Mouse (Mus musculus) hindbrain, embryonic 10.5 days (tissue): Measurements from ENCODE around the gene Cabcoco1. TPM values are rescaled to one million over a fixed set of nuclear protein-coding genes. Genes with fewer than 3 reads are reported as not detected.
A peak's percentile ranks its signal among the peaks of the same experiment; 100 is the strongest.

Source experiments
- DNase-seq: peaks from one replicate; pipeline ENCODE4 v3.0.0-alpha.2; 2017; ENCODE audit warnings: low spot score
- H3K27ac ChIP-seq: fragments of 300-500 bp; sonication (generic); 2 replicates; pipeline ENCODE4 v1.5.1; 2016; ENCODE audit warnings: mild to moderate bottlenecking, moderate library complexity
- H3K27me3 ChIP-seq: fragments of 300-500 bp; sonication (generic); 2 replicates; pipeline ENCODE4 v1.6.1; 2016; ENCODE audit warnings: mild to moderate bottlenecking; ENCODE audit not compliant: poor library complexity, insufficient read depth, severe bottlenecking
- H3K36me3 ChIP-seq: fragments of 300-500 bp; sonication (generic); 2 replicates; pipeline ENCODE4 v1.6.1; 2016; ENCODE audit warnings: mild to moderate bottlenecking, moderate library complexity
- H3K4me1 ChIP-seq: fragments of 300-500 bp; sonication (generic); replicated peaks from 2 replicates; pipeline ENCODE4 v1.6.1; 2016; ENCODE audit warnings: mild to moderate bottlenecking
- H3K4me3 ChIP-seq: fragments of 300-500 bp; sonication (generic); 2 replicates; pipeline ENCODE4 v1.5.1; 2016; ENCODE audit warnings: mild to moderate bottlenecking, moderate library complexity
- H3K9me3 ChIP-seq: fragments of 300-500 bp; sonication (generic); 2 replicates; pipeline ENCODE4 v1.6.1; 2016; ENCODE audit warnings: mild to moderate bottlenecking, moderate library complexity
- WGBS: fragments of 180-500 bp; shearing (Covaris S2); methylation state at CpG from one replicate; pipeline ENCODE4 v1.1.7; 2016; 5-methylcytosine and 5-hydroxymethylcytosine counted together
- polyA plus RNA-seq: library from polyadenylated mRNA; unstranded; fragments of >200 nt; fragmentation: Nextera tagmentation; extraction: Ambion mirVana; gene quantifications from 2 replicates; pipeline ENCODE4 v1.2.1, GENCODE M21; 2016

The Cabcoco1 gene
- polyA plus RNA-seq, 1 experiment from 2014 or later = 0.71 TPM

GRCm38 (mm10) chr10:68543107-68543506 is 1.4 kb upstream of the Cabcoco1 start:
- no peaks in the 10 kb centered on the region for H3K36me3 ChIP-seq
- H3K27ac ChIP-seq = no peak overlapping the region
- H3K27me3 ChIP-seq = no peaks in the 10 kb centered on the region
- H3K4me1 ChIP-seq = peaks cover 22% of the 10 kb centered on the region
- no peaks in the 10 kb centered on the region for H3K9me3 ChIP-seq
- H3K4me3 ChIP-seq = no peak overlapping the region
- DNase-seq = no peak
- WGBS = 71% methylated on average over 3 of the region's 3 CpGs

GRCm38 (mm10) chr10:68541943-68542420 is 286 bp upstream of the Cabcoco1 start:
- DNase-seq = no peak
- H3K4me1 ChIP-seq = peaks cover 22% of the 10 kb centered on the region
- H3K27ac ChIP-seq = no peak overlapping the region
- peak overlapping the region; percentile 38 for H3K4me3 ChIP-seq
- H3K9me3 ChIP-seq = no peaks in the 10 kb centered on the region
- H3K36me3 ChIP-seq = no peaks in the 10 kb centered on the region
- 42% methylated on average over 7 of the region's 7 CpGs for WGBS
- H3K27me3 ChIP-seq = no peaks in the 10 kb centered on the region

GRCm38 (mm10) chr10:68540612-68541011 is 1.1 kb downstream of the Cabcoco1 start:
- Histone ChIP-seq H3K4me3 (no peak overlapping the region), H3K27ac (peak overlapping the region; percentile 68), H3K4me1 (peaks cover 22% of the 10 kb centered on the region), H3K9me3 (no peaks in the 10 kb centered on the region), H3K36me3 (no peaks in the 10 kb centered on the region), H3K27me3 (no peaks in the 10 kb centered on the region)
- DNase-seq = peak; percentile 24
- WGBS = 46% methylated on average over 3 of the region's 3 CpGs

DNA sequence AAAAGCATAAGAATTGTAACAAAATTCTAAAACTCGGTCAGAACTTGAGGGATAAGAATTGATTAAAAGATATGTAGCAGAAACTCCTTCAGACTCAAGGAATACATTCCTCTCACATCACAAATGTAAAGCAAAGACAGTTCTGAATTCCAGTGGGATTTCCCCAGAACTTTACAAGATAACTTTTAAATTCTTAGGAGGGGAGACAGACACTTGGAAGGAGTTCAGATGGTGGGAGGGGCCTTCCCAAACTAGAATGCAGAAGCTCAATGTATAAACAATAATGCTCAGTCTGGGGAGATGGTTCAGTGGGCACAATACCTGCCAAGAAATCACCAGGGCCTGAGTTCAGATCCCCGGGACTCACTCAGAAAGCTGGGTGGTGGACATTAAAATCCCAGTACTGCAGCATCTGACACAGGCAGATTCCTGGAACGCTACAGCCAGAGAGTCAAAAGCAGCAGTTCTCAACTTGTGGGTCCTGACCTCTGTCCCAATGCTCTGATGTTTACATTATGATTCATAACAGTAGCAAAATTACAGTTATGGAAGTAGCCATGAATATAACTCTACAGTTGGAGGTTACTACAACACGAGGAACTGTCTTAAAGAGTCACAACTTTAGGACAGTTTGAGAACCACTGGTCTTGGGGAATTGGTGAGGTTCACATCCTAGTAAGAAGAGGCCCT is 4.3 kb downstream of the Cabcoco1 start:
- H3K9me3 ChIP-seq = no peaks in the 10 kb centered on the region
- no peaks in the 10 kb centered on the region for H3K27me3 ChIP-seq
- H3K27ac ChIP-seq = no peak overlapping the region
- no peaks in the 10 kb centered on the region for H3K36me3 ChIP-seq
- 83% methylated on average over 4 of the region's 4 CpGs for WGBS
- H3K4me1 ChIP-seq = peaks cover 20% of the 10 kb centered on the region
- no peak for DNase-seq
- no peak overlapping the region for H3K4me3 ChIP-seq

GRCm38 (mm10) chr10:68529364-68530049 is 12.2 kb downstream of the Cabcoco1 start:
- DNase-seq = no peak
- H3K27me3 ChIP-seq = no peaks in the 10 kb centered on the region
- no peaks in the 10 kb centered on the region for H3K4me1 ChIP-seq
- no peaks in the 10 kb centered on the region for H3K36me3 ChIP-seq
- 89% methylated on average over 10 of the region's 10 CpGs for WGBS
- no peaks in the 10 kb centered on the region for H3K9me3 ChIP-seq
- H3K27ac ChIP-seq = no peak overlapping the region
- no peak overlapping the region for H3K4me3 ChIP-seq

DNA sequence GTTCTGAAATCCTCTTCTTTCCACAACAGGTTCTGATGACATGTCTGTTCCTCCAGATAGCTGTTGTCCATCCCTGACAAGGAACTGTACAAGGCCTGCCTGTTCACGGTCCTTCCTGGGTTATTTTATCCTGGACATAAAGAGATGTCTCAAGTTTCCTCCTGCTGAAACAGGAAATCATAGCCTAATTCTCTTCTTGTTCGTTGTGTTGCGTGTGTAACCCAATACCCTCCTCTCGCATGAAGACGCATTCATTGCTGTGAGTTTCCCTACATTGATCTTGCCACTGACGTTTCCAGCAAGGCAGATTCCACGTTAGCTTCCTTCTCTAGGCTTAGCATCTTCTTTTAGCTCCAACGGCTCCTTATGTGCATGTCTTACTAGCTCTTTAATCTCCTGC is 12.7 kb downstream of the Cabcoco1 start:
- DNase-seq = no peak
- Histone ChIP-seq H3K4me1 (no peaks in the 10 kb centered on the region), H3K36me3 (no peaks in the 10 kb centered on the region), H3K27me3 (no peaks in the 10 kb centered on the region), H3K9me3 (no peaks in the 10 kb centered on the region), H3K4me3 (no peak overlapping the region), H3K27ac (no peak overlapping the region)
- WGBS = 67% methylated on average over 8 of the region's 8 CpGs

GRCm38 (mm10) chr10:68522106-68522505 is 19.6 kb downstream of the Cabcoco1 start:
- no peaks in the 10 kb centered on the region for H3K4me1 ChIP-seq
- no peak overlapping the region for H3K27ac ChIP-seq
- H3K36me3 ChIP-seq = no peaks in the 10 kb centered on the region
- H3K27me3 ChIP-seq = no peaks in the 10 kb centered on the region
- no peaks in the 10 kb centered on the region for H3K9me3 ChIP-seq
- WGBS = 79% methylated on average over 4 of the region's 4 CpGs
- H3K4me3 ChIP-seq = no peak overlapping the region
- no peak for DNase-seq

DNA sequence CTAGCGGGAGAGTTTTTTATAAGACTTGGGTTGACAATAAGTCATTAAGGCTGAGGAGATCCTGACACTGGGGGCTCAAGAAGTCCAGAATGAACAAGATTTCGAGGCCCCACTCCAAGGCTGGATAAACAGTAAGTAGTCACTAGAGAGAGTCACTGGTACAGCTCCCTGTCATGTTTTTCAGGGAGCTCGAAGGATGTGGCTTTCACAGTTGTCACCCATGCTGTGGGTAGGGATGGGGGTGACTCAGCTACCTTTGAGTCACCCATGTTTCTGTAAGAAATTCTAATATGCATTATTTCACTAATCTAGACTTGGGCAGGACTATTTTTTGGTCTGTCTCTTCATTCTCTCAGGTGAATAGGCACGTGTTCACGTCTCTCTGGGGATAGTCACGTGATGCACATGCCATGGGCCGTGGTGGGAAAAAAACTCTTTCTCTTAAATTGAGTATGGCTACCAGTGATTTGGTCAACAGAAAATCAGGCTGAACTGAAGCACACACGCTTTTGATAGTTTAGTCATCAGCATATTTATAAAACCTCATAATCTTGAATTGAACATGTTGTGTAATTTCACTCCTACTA is 29.2 kb downstream of the Cabcoco1 start:
- Histone ChIP-seq H3K27me3 (no peaks in the 10 kb centered on the region), H3K27ac (no peak overlapping the region), H3K4me1 (peaks cover 10% of the 10 kb centered on the region; the same call in 1 of the 2 replicates), H3K36me3 (no peaks in the 10 kb centered on the region), H3K9me3 (no peaks in the 10 kb centered on the region), H3K4me3 (no peak overlapping the region)
- 87% methylated on average over 8 of the region's 8 CpGs for WGBS
- no peak for DNase-seq

GRCm38 (mm10) chr10:68507741-68508140 is 34.0 kb downstream of the Cabcoco1 start:
- H3K4me1 ChIP-seq = peaks cover 10% of the 10 kb centered on the region; the same call in 1 of the 2 replicates
- no peaks in the 10 kb centered on the region for H3K36me3 ChIP-seq
- WGBS = 88% methylated on average over 3 of the region's 3 CpGs
- no peak for DNase-seq
- no peaks in the 10 kb centered on the region for H3K9me3 ChIP-seq
- H3K27ac ChIP-seq = no peak overlapping the region
- no peaks in the 10 kb centered on the region for H3K27me3 ChIP-seq
- H3K4me3 ChIP-seq = no peak overlapping the region

DNA sequence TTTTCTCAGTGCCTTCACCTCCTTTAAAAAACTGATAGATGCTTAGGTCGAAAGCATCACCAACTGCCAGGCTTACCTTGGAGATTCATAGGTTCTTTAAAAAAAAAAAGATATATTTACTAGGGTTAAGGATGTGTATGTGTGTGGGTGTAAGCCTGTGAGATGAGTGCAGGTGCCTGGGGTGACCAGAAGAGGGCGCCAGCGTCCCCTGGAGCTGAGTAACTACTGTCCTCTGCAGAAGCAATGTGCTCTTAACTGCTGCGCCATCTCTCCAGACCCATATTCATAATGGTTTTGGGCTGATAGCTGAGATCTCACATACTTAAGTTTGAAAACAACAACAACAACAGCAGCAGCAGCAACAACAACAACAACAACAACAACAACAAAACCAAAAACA is 35.5 kb downstream of the Cabcoco1 start:
- Histone ChIP-seq H3K9me3 (no peaks in the 10 kb centered on the region), H3K4me1 (peaks cover 10% of the 10 kb centered on the region; the same call in 1 of the 2 replicates), H3K27me3 (no peaks in the 10 kb centered on the region), H3K27ac (no peak overlapping the region), H3K4me3 (no peak overlapping the region), H3K36me3 (no peaks in the 10 kb centered on the region)
- no peak for DNase-seq
- 85% methylated on average over 4 of the region's 4 CpGs for WGBS

DNA sequence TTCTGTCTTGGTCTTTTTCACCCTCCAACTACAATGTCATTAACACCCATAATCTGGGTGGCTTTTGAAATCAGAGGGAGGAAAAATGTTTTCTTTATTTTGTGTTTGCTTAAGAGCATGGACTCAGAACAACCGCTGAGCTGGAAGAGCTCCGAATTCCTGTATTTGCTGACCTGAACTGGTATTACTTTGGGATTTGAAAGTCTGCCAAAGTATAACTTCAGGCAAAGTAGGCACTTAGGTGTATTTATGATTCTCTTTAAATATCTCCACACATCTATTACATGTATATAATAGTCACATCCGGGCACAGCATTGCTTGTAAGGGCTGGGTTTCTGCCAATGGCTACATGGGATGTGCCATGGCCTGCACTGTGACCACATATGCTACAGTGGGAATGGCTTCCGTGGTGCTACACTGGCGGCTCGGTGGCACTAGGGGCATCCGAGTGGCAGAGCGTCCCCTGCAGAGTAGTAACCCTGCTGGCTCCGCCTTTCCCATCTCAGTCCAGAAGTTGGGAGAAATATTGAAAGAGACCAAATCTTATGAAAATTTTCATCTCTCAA is 37.0 kb downstream of the Cabcoco1 start:
- no peaks in the 10 kb centered on the region for H3K36me3 ChIP-seq
- DNase-seq = no peak
- no peak overlapping the region for H3K27ac ChIP-seq
- WGBS = 94% methylated on average over 9 of the region's 9 CpGs
- no peaks in the 10 kb centered on the region for H3K27me3 ChIP-seq
- H3K9me3 ChIP-seq = no peaks in the 10 kb centered on the region
- peaks cover 10% of the 10 kb centered on the region; the same call in 1 of the 2 replicates for H3K4me1 ChIP-seq
- H3K4me3 ChIP-seq = no peak overlapping the region

DNA sequence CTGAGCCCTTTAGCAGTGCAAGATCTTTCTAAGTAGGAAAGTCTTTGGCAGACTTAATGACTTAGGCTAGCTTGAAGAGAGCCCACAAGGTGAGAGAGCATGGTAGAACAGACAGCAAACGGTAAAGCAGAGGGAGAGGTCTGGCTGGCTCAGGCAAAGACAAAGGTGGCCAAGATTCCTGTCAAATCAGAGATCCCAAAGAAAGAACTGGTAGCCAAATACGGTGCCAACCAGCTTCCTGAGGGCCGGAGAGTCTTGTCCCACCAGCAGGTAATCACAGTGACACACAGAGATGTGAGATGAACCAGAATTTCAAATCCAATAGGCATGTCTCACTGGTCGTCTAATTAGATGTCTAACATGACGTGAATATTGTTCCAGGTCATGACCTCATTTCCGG is 40.6 kb downstream of the Cabcoco1 start:
- Histone ChIP-seq H3K9me3 (no peaks in the 10 kb centered on the region), H3K27ac (no peak overlapping the region), H3K4me1 (0 out of 2 replicates have a peak, but pooled peaks cover 5% of the 10 kb centered on the region), H3K36me3 (no peaks in the 10 kb centered on the region), H3K27me3 (no peaks in the 10 kb centered on the region), H3K4me3 (no peak overlapping the region)
- DNase-seq = no peak
- whole genome bisulfite sequencing = 80% methylated on average over 6 of the region's 6 CpGs

- no peaks in the 10 kb centered on the region for H3K36me3 ChIP-seq
- 0 out of 2 replicates have a peak, but pooled peaks cover 8% of the 10 kb centered on the region for H3K4me1 ChIP-seq
- no peak for DNase-seq
- no peak overlapping the region for H3K27ac ChIP-seq
- no peak overlapping the region for H3K4me3 ChIP-seq
- H3K9me3 ChIP-seq = no peaks in the 10 kb centered on the region
- WGBS = 96% methylated on average over 2 of the region's 2 CpGs
- H3K27me3 ChIP-seq = no peaks in the 10 kb centered on the region
These were observed 46.5 kb downstream of the Cabcoco1 start for GRCm38 (mm10) chr10:68495246-68495645.
